Mouse (Mus musculus) lung, embryonic 15.5 days (tissue): ENCODE measurements at regions not wholly inside any gene's neighbourhood (a gene's known extent, or its start where the extent isn't known, plus 50 kb on each side); places are given as distances from the start of the nearest gene placed in this dataset.

Experiments used
- ATAC-seq: fragments of 200-750 bp; cut with Nextera tagmentation; 2 replicates; pipeline ENCODE4 v1.8.0; 2017; ENCODE audit warnings: moderate number of reproducible peaks, borderline replicate concordance; ENCODE audit not compliant: low FRiP score, low TSS enrichment; ENCODE audit errors: extremely low read depth
- H3K27ac ChIP-seq: fragments of 300-500 bp; sonication (generic); 2 replicates; pipeline ENCODE4 v1.5.1; 2015; ENCODE audit warnings: moderate library complexity, mild to moderate bottlenecking, inconsistent platforms
- H3K27me3 ChIP-seq: fragments of 300-500 bp; sonication (generic); 2 replicates; pipeline ENCODE4 v1.6.1; 2015; ENCODE audit warnings: inconsistent platforms
- H3K36me3 ChIP-seq: fragments of 300-500 bp; sonication (generic); 2 replicates; pipeline ENCODE4 v1.6.1; 2015; ENCODE audit warnings: inconsistent platforms
- H3K4me1 ChIP-seq: fragments of 300-500 bp; sonication (generic); 2 replicates; pipeline ENCODE4 v1.6.1; 2015; ENCODE audit warnings: inconsistent platforms
- H3K4me2 ChIP-seq: fragments of 300-500 bp; sonication (generic); 2 replicates; pipeline ENCODE4 v1.6.1; 2015; ENCODE audit warnings: inconsistent platforms, mild to moderate bottlenecking, moderate library complexity
- H3K4me3 ChIP-seq: fragments of 300-500 bp; sonication (generic); 2 replicates; pipeline ENCODE4 v1.5.1; 2015; ENCODE audit warnings: mild to moderate bottlenecking, inconsistent platforms
- H3K9ac ChIP-seq: fragments of 300-500 bp; sonication (generic); 2 replicates; pipeline ENCODE4 v1.6.1; 2015; ENCODE audit warnings: inconsistent platforms
- H3K9me3 ChIP-seq: fragments of 300-500 bp; sonication (generic); 2 replicates; pipeline ENCODE4 v1.6.1; 2016; ENCODE audit warnings: inconsistent platforms
- WGBS: fragments of 180-500 bp; shearing (Covaris S2); methylation state at CpG from one replicate; pipeline ENCODE4 v1.1.7; 2015; 5-methylcytosine and 5-hydroxymethylcytosine counted together

GRCm38 (mm10) chr11:64134571-64135307 is 55.5 kb upstream of the Cox10 start:
- H3K27me3 ChIP-seq: no peaks in the 10 kb centered on the region

More at GRCm38 (mm10) chr11:64134571-64135307, 55.5 kb upstream of the Cox10 start:
- no peak overlapping the region for H3K4me3 ChIP-seq
- no peaks in the 10 kb centered on the region for H3K36me3 ChIP-seq
- WGBS: 85% methylated on average over 15 of the region's 15 CpGs
- no peaks in the 10 kb centered on the region for H3K9me3 ChIP-seq
- no peak overlapping the region for H3K27ac ChIP-seq
- H3K4me2 ChIP-seq: no peak overlapping the region
- no peak overlapping the region for H3K9ac ChIP-seq
- no peak for ATAC-seq
- H3K4me1 ChIP-seq: no peaks in the 10 kb centered on the region
